In the genomic region with DNA sequence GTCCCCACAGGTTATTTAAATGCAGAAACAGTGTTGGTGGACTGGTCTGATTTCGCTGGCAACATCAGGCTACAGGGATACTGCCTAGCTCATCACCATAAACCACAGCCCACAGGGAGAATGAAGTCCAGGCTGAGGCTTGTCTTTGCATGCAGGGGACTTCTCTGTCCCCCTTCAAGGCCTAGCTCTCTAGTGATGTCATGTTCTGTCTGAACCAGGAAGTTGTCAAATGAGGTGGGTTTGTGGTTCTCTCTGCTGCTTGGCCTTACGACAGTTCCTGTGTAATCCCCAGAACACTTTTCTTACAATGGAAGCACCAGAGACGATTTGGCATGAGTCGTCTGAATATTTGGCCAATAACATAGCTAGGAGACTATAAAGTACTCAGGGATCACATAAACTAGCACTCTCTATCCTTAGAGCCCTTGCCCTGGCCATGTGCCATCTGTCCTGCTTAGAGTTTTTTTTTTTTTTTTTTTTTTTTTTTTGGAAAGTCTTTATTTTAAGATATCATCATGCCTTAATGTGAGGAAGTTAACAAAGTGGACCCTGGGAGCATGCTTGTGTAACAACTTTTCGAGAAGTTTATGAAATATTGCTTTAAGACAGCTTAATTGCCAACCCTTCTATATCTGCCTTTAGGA, we compare ENCODE assay signal across 13 mouse cellular contexts.
"Had no signal": no experiment of that assay in that cellular context is flagged by ENCODE, and none has a peak within 500 bp of the region (broad histone marks: within the 10 kb centered on the region; RNA-seq: fewer than 3 reads in every experiment).

No protein-coding gene starts in this region.

- H3K27ac ChIP-seq: kidney, embryonic 15.5 days; left cerebral cortex, adult 2 months; limb, embryonic 12.5 days; liver, embryonic 14.5 days; midbrain, embryonic 13.5 days; neural tube, embryonic 15.5 days had no signal

- H3K4me2 ChIP-seq: kidney, embryonic 15.5 days; limb, embryonic 12.5 days; midbrain, embryonic 13.5 days; neural tube, embryonic 15.5 days had no signal

- H3K9ac ChIP-seq: kidney, embryonic 15.5 days; limb, embryonic 12.5 days; liver, embryonic 14.5 days; midbrain, embryonic 13.5 days; neural tube, embryonic 15.5 days had no signal

- H3K9me3 ChIP-seq: kidney, embryonic 15.5 days; limb, embryonic 12.5 days; midbrain, embryonic 13.5 days; neural tube, embryonic 15.5 days had no signal

- ATAC-seq: midbrain, embryonic 13.5 days had no signal

- H3K4me3 ChIP-seq: kidney, embryonic 15.5 days; left cerebral cortex, adult 2 months; limb, embryonic 12.5 days; midbrain, embryonic 13.5 days; myocyte; neural tube, embryonic 15.5 days had no signal

- H3K27me3 ChIP-seq: kidney, embryonic 15.5 days; limb, embryonic 12.5 days; midbrain, embryonic 13.5 days; neural tube, embryonic 15.5 days had no signal

- H3K4me1 ChIP-seq: kidney, embryonic 15.5 days; midbrain, embryonic 13.5 days; neural tube, embryonic 15.5 days had no signal

- H3K36me3 ChIP-seq: limb, embryonic 12.5 days had no signal

- DNase-seq: kidney, adult 18-20 months; kidney, postnatal 14 days; lung, adult 18-20 months; lung, postnatal 10 days; lung, postnatal 4 days; right cerebral cortex, postnatal 14 days had no signal
